In the genomic region with DNA sequence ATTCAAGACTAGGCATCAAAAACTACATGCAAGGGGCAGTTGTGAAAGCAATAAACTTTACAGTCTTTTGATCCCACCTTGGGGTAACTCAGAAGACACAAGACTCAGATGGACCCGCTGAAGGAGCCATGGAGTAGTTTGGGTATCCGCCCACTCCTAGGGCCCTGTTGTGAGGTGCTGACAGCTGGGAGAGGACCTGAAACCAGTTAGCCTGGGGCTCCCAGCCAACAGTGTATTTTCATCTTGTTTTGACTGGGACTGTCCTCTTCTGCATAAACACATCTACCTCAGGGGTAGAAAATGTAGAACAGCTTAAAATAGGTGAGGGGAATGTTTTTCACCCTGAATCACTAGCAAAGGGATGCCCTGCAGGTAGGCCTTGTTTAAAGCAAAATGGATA, we compare ENCODE assay signal across 30 mouse cellular contexts. TPM values are rescaled to one million over a fixed set of nuclear protein-coding genes. Genes with fewer than 3 reads are reported as not detected.
DNase-seq lines count a peak whose midpoint lies in the region; ATAC-seq and TF ChIP-seq lines count a peak whose summit lies in the region.
"Had no signal": no experiment of that assay in that cellular context is flagged by ENCODE, and none has a peak within 500 bp of the region (broad histone marks: within the 10 kb centered on the region; RNA-seq: fewer than 3 reads in every experiment).

No protein-coding gene starts in this region.

- TF ChIP-seq CTCF in CH12.LX (conservative IDR thresholded peaks at IDR 0.05 in 1 of 2, IDR thresholded peaks at IDR 0.05 in 1 of 2; ENCODE audit: low read depth in 2 of 2, low read length in 2 of 2) = no peak
- no peak for TF ChIP-seq CTCF in heart, postnatal 0 days (IDR thresholded peaks at IDR 0.05; ENCODE audit: low read depth)

- no peak overlapping the region for H3K9ac ChIP-seq in CH12.LX (ENCODE audit: insufficient read depth, low read depth)
- no peak overlapping the region for H3K9ac ChIP-seq in heart, postnatal 0 days (replicated peaks; ENCODE audit: low read depth, low read length)
- H3K9ac ChIP-seq: hindbrain, embryonic 13.5 days; limb, embryonic 12.5 days; liver, embryonic 15.5 days; lung, embryonic 14.5 days; midbrain, embryonic 15.5 days; neural tube, embryonic 15.5 days had no signal

- no peak for TF ChIP-seq POLR2A in CH12.LX (IDR thresholded peaks at IDR 0.05; ENCODE audit: low read depth, low read length)

- no peak for TF ChIP-seq EP300 in CH12.LX (IDR thresholded peaks at IDR 0.05; ENCODE audit: low read length)
- no peak for TF ChIP-seq EP300 in heart, postnatal 0 days (IDR thresholded peaks at IDR 0.05; ENCODE audit: low read depth)

- no peaks in the 10 kb centered on the region for H3K36me3 ChIP-seq in CH12.LX (replicated peaks in 1 of 2; ENCODE audit: control insufficient read depth in 1 of 2, insufficient read depth in 1 of 2, low read length in 1 of 2)
- H3K36me3 ChIP-seq in heart, postnatal 0 days (replicated peaks; ENCODE audit: control insufficient read depth, insufficient read depth, low read length) = no peaks in the 10 kb centered on the region
- H3K36me3 ChIP-seq: hindbrain, embryonic 13.5 days; limb, embryonic 12.5 days; liver, embryonic 15.5 days; midbrain, embryonic 15.5 days; neural tube, embryonic 15.5 days had no signal

- H3K4me1 ChIP-seq in CH12.LX (ENCODE audit: control insufficient read depth in 1 of 2, insufficient read depth in 2 of 2) = peaks cover 0 to 26% of the 10 kb centered on the region in 2 experiments; a peak in 3 of 4 replicates
- H3K4me1 ChIP-seq in heart, postnatal 0 days (ENCODE audit: control insufficient read depth, insufficient read depth) = peaks cover 32% of the 10 kb centered on the region
- H3K4me1 ChIP-seq: hindbrain, embryonic 13.5 days; limb, embryonic 12.5 days; liver, embryonic 15.5 days; midbrain, embryonic 15.5 days; neural tube, embryonic 15.5 days had no signal

- intact Hi-C loops in heart, postnatal 36 days (cut with DNase I) = no loop called here
- intact Hi-C loops in left cerebral cortex, postnatal 10 days (cut with DNase I) = no loop called here

- H3K9me3 ChIP-seq in CH12.LX (replicated peaks; ENCODE audit: low read length) = no peaks in the 10 kb centered on the region
- H3K9me3 ChIP-seq in heart, postnatal 0 days (replicated peaks; ENCODE audit: control insufficient read depth, low read length) = no peaks in the 10 kb centered on the region
- H3K9me3 ChIP-seq: hindbrain, embryonic 13.5 days; limb, embryonic 12.5 days; liver, embryonic 15.5 days; midbrain, embryonic 15.5 days; neural tube, embryonic 15.5 days had no signal

- no peak overlapping the region for H3K4me2 ChIP-seq in CH12.LX (ENCODE audit: insufficient read depth, low read depth, poor library complexity, severe bottlenecking)
- H3K4me2 ChIP-seq in heart, postnatal 0 days (ENCODE audit: low read depth, low read length) = no peak overlapping the region
- H3K4me2 ChIP-seq: hindbrain, embryonic 13.5 days; limb, embryonic 12.5 days; liver, embryonic 15.5 days; lung, embryonic 14.5 days; midbrain, embryonic 15.5 days; neural tube, embryonic 15.5 days had no signal

- H3K79me2 ChIP-seq in CH12.LX (replicated peaks; ENCODE audit: control insufficient read depth, extremely low read depth, insufficient read depth, poor library complexity, severe bottlenecking) = no peaks in the 10 kb centered on the region

- WGBS in heart, postnatal 0 days = 24% methylated on average over 2 of the region's 2 CpGs

- no peak overlapping the region for H3K4me3 ChIP-seq in CH12.LX (replicated peaks in 1 of 3; ENCODE audit: low read depth in 2 of 3, low read length in 2 of 3, poor library complexity in 1 of 3)
- H3K4me3 ChIP-seq in heart, postnatal 0 days (ENCODE audit: low read depth, low read length) = no peak overlapping the region
- H3K4me3 ChIP-seq: erythroblast, embryonic 14.5 days; hindbrain, embryonic 13.5 days; limb, embryonic 12.5 days; liver, embryonic 15.5 days; midbrain, embryonic 15.5 days; neural tube, embryonic 15.5 days had no signal

- peak; percentile 67 to 68 for DNase-seq in heart, adult 18-20 months
- DNase-seq in heart, postnatal 36 days = no peak
- DNase-seq in CH12.LX (ENCODE audit: extremely low read depth) = no peak
- peak; percentile 21 to 54 for DNase-seq in gastrocnemius, adult 8-10 months (ENCODE audit: low spot score in 2 of 2)
- no peak for DNase-seq in heart, postnatal 0 days (ENCODE audit: low spot score)
- no peak for DNase-seq in left cerebral cortex, postnatal 10 days (ENCODE audit: extremely low spot score in 1 of 2, low spot score in 2 of 2)
- no peak for DNase-seq in left cerebral cortex, adult 9 months (ENCODE audit: low spot score in 2 of 2)
- DNase-seq: adrenal gland, adult 2 months; adrenal gland, postnatal 36 days; cerebellum, adult 2 months; cerebellum, postnatal 14 days; kidney, adult 8-10 months; kidney, postnatal 10 days; lung, embryonic 14.5 days; lung, postnatal 14 days; retina, postnatal 1 day; right cerebral cortex, postnatal 14 days; thymus, adult 18-20 months; thymus, postnatal 25 days had no signal

- dilution Hi-C loops in CH12.LX (cut with MboI; ENCODE audit: extremely low pct_ligation_motif_present, extremely low pct_unique_long_range_greater_than_20kb, low sequenced_read_pairs) = no loop called here

- no peak for TF ChIP-seq RAD21 in CH12.LX (IDR thresholded peaks at IDR 0.05; ENCODE audit: low read depth, low read length)

- peak; percentile 55 for ATAC-seq in heart, postnatal 0 days (ENCODE audit: insufficient read depth, low read depth)
- ATAC-seq: activated CD4-positive, CD25-positive, alpha-beta regulatory T cell, adult 4 months; CD4-positive, CD25-positive, alpha-beta regulatory T cell, adult 4 months; forebrain, embryonic 16.5 days; intestine, embryonic 16.5 days; midbrain, embryonic 15.5 days had no signal

- no peaks in the 10 kb centered on the region for H3K27me3 ChIP-seq in CH12.LX (replicated peaks)
- no peaks in the 10 kb centered on the region for H3K27me3 ChIP-seq in heart, postnatal 0 days (ENCODE audit: control insufficient read depth, insufficient read depth, low read length)

- in situ Hi-C loops in CH12.LX (cut with MboI; ENCODE audit: low pct_ligation_motif_present, low pct_unique_long_range_greater_than_20kb, low sequenced_read_pairs) = no loop called here

- no peak overlapping the region for H3K27ac ChIP-seq in CH12.LX (ENCODE audit: insufficient read depth, low read depth)
- H3K27ac ChIP-seq in heart, postnatal 0 days (ENCODE audit: low read depth) = peak overlapping the region; percentile 20; the same call in 1 of the 2 replicates
- H3K27ac ChIP-seq: hindbrain, embryonic 13.5 days; limb, embryonic 12.5 days; liver, embryonic 15.5 days; midbrain, embryonic 15.5 days; neural tube, embryonic 15.5 days; stomach, postnatal 0 days had no signal

TF ChIP-seq in CH12.LX, 34 proteins besides CTCF, POLR2A, EP300 and RAD21:
- TF ChIP-seq NELFE (IDR thresholded peaks at IDR 0.05; ENCODE audit: low read depth, low read length) = no peak
- no peak for TF ChIP-seq BHLHE40 (IDR thresholded peaks at IDR 0.05; ENCODE audit: low read depth, low read length)
- TF ChIP-seq ZC3H11A (IDR thresholded peaks at IDR 0.05; ENCODE audit: low read depth, low read length) = no peak
- TF ChIP-seq MXI1 (IDR thresholded peaks at IDR 0.05; ENCODE audit: low read depth, low read length) = no peak
- TF ChIP-seq GABPA (IDR thresholded peaks at IDR 0.05; ENCODE audit: insufficient replicate concordance, low read depth, low read length) = no peak
- TF ChIP-seq SMC3 (IDR thresholded peaks at IDR 0.05; ENCODE audit: low read depth, low read length) = no peak
- no peak for TF ChIP-seq UBTF (IDR thresholded peaks at IDR 0.05; ENCODE audit: low read depth, low read length)
- no peak for TF ChIP-seq PAX5 (IDR thresholded peaks at IDR 0.05; ENCODE audit: low read length)
- no peak for TF ChIP-seq KAT2A (IDR thresholded peaks at IDR 0.05; ENCODE audit: insufficient replicate concordance, low read length)
- no peak for TF ChIP-seq ZNF384 (IDR thresholded peaks at IDR 0.05; ENCODE audit: low read depth, low read length)
- TF ChIP-seq CHD1 (IDR thresholded peaks at IDR 0.05; ENCODE audit: low read depth, low read length) = no peak
- peak; percentile 45; the same call in 1 of the 2 replicates for TF ChIP-seq MEF2A (IDR thresholded peaks at IDR 0.05; ENCODE audit: borderline replicate concordance, low read depth, low read length)
- TF ChIP-seq IRF4 (IDR thresholded peaks at IDR 0.05; ENCODE audit: low read depth, low read length) = peak; percentile 76
- TF ChIP-seq TCF12 (IDR thresholded peaks at IDR 0.05; ENCODE audit: low read depth, low read length) = no peak
- TF ChIP-seq MAZ (IDR thresholded peaks at IDR 0.05; ENCODE audit: low read depth, low read length) = no peak
- no peak for TF ChIP-seq ELF1 (IDR thresholded peaks at IDR 0.05; ENCODE audit: low read depth, low read length)
- TF ChIP-seq HCFC1 (IDR thresholded peaks at IDR 0.05; ENCODE audit: low read depth, low read length) = no peak
- TF ChIP-seq ZMIZ1 (IDR thresholded peaks at IDR 0.05; ENCODE audit: low read depth, low read length) = no peak

RNA-seq across cellular contexts. Expression of a gene that starts 44.5 kb away (rescaled TPM):
- 100 to 1,000 TPM; 192 to 239 TPM for total RNA-seq in heart, adult 18-20 months (2021)
- 100 to 1,000 TPM; 149 to 172 TPM for total RNA-seq in heart, postnatal 36 days (2021)
- total RNA-seq in CH12.LX (2012; rRNA removed) (6.9 and 15.2 TPM in 2 replicates), CH12.LX (2014; rRNA removed) (28.7 and 32.8 TPM in 2 replicates)
- 8.2 and 8.4 TPM in 2 replicates for polyA plus RNA-seq in CH12.LX (2012; ENCODE audit: insufficient read length, low read depth)
- 100 to 1,000 TPM; 249 to 357 (median 312) TPM for total RNA-seq in gastrocnemius, adult 8-10 months (2022)
- 187 and 240 TPM in 2 replicates for total RNA-seq in heart, postnatal 0 days (2014; rRNA removed; ENCODE audit: low replicate concordance)
- polyA plus RNA-seq in heart, postnatal 0 days (2015; fragmentation: Nextera tagmentation; extraction: Ambion mirVana) = 165 and 172 TPM in 2 replicates
- 10 to 100 TPM; 59.2 to 91.3 TPM for total RNA-seq in left cerebral cortex, postnatal 10 days (2021)

Comparison
In these comparisons a context has a peak if more than half of its experiments do, and no peak if none do; other contexts are left out.
1. DNase-seq: peak in heart, adult 18-20 months (2 of 2) and gastrocnemius, adult 8-10 months (2 of 2); none in heart, postnatal 36 days (0 of 2), CH12.LX (single experiment), heart, postnatal 0 days (single experiment), left cerebral cortex, postnatal 10 days (0 of 2) and left cerebral cortex, adult 9 months (0 of 2).